Mouse (Mus musculus): ENCODE data around the gene P2rx3. TPM values are rescaled to one million over a fixed set of nuclear protein-coding genes. Genes with fewer than 3 reads are reported as not detected.

P2rx3 gene
- polyA plus RNA-seq (2014; fragmentation: Nextera tagmentation; extraction: Ambion mirVana), result 0.30 and 0.36 TPM in 2 replicates

DNA sequence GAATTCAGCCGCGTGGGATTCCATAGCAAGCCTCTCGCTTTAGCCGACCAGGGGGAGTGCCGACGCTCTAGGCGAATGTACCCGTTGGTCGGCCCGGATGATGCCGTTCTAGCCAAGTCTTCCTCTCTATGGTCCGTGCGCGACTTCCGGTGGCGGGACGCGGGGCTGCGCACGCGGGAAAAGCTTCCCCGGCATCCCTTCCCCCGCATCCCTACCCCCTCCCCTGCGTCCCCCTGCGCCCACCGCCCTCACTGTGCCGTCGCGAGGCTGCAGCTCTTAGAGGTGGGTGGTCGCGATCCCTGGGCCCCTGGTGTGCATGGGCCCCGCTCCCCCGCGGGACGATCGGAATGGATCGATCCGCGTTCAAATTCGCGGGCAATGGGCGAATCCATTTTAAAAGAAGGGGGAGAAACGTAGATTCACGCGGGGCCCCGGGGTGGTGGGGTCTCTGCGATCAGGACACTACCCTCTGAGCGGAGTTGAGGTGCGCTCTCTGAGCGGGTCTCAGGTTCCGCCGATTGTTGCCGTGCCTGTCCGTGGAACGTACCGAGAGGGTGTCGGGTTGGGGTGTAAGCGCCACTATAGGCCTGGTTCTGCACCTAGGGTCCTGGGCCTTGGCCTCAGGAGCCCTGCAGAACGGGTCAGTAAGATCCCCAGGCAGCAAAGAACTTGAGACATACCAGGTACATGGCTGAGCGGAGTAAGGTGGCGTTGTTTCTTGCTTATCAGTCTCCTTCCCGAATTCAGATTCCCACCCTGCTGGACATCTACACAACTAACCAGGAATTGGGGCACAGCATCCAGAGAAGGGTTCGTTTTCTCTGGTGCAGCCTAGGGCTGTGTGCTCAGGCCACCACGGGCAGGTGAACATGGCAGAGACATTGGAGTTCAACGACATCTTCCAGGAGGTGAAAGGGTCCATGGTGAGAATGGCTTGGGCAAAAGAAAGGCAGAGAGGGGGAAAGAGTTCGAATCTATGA lies at the start of gene P2rx3, which contains the start of gene Ssrp1:
Gene P2rx3, minus strand, starts transcription at position 416 of the 980 bp plus-strand sequence.
Gene Ssrp1, plus strand, starts transcription at position 188 of the 980 bp plus-strand sequence.
- Histone ChIP-seq H3K27me3 (replicated peaks; ENCODE audit: control insufficient read depth, insufficient read depth, low read length) (no peaks in the 10 kb centered on the region), H3K9ac (ENCODE audit: low read length) (peak within 1 kb of the TSS; percentile 98), H3K9me3 (replicated peaks; ENCODE audit: control insufficient read depth, low read length) (no peaks in the 10 kb centered on the region), H3K36me3 (ENCODE audit: control insufficient read depth, insufficient read depth, low read length) (peaks cover 32% of the 10 kb centered on the region), H3K4me3 (ENCODE audit: low read depth, low read length) (peak within 1 kb of the TSS; percentile 80), H3K4me1 (ENCODE audit: control insufficient read depth, insufficient read depth, low read length) (peaks cover 13% of the 10 kb centered on the region), H3K4me2 (ENCODE audit: low read length) (peak within 1 kb of the TSS; percentile 75), H3K27ac (ENCODE audit: low read depth, low read length) (peak within 1 kb of the TSS; percentile 79)
- WGBS, result under 1% methylated on average over 66 of the region's 66 CpGs
- DNase-seq (ENCODE audit: low spot score) (peak; percentile 98), ATAC-seq (peak; percentile 98)

DNA sequence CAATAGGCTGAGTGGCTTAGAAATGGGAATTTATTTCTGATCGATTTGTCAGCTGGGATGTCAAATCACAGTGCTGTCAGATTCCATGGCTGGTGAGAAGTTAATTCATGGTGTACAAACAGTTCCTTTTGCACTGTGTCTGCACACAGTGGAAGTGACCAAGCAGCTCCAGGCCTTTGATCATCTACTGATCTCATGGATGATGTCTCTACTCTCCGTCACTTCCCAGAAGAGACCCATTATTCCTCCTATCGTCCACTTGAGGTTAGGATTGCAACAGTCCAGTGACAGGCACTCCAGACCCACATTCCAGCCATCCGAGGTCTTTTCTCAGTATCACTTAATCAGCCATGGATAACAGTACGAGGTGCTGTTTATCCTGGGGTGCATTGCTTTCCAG lies 36.5 kb upstream of the P2rx3 start:
- H3K36me3 ChIP-seq (ENCODE audit: control insufficient read depth, insufficient read depth, low read length), result peaks cover 32% of the 10 kb centered on the region
- 88% methylated on average over 5 of the region's 5 CpGs for WGBS
- H3K27me3 ChIP-seq (replicated peaks; ENCODE audit: control insufficient read depth, insufficient read depth, low read length), result no peaks in the 10 kb centered on the region

DNA sequence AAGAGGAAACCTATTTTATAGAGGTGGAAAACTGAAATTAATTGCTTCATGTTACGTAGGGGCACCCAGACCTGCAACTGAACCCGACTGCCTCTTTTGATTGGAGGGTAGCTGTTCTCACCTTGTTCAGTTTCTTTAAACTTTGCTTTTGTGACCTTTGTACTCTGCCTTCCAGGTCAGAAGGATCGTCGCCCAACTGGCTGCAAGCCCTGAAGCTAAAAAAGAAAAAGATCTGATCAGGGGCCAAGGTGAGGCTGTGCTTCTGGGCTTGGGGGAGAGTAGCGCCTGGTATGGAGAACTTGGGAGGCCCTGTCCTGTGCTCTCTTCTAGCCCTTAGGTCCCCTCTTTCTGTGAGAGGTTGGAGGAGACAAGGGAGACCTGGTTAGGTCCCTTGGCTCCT lies 34.7 kb upstream of the P2rx3 start:
- no peaks in the 10 kb centered on the region for H3K27me3 ChIP-seq (replicated peaks; ENCODE audit: control insufficient read depth, insufficient read depth, low read length)
- 95% methylated on average over 5 of the region's 5 CpGs for WGBS
- H3K4me3 ChIP-seq (ENCODE audit: low read depth, low read length), result no peak overlapping the region
- H3K27ac ChIP-seq (ENCODE audit: low read depth, low read length), result no peak overlapping the region
- H3K4me1 ChIP-seq (ENCODE audit: control insufficient read depth, insufficient read depth, low read length), result no peaks in the 10 kb centered on the region
- DNase-seq (ENCODE audit: low spot score), result no peak
- peaks cover 33% of the 10 kb centered on the region for H3K36me3 ChIP-seq (ENCODE audit: control insufficient read depth, insufficient read depth, low read length)
- no peaks in the 10 kb centered on the region for H3K9me3 ChIP-seq (replicated peaks; ENCODE audit: control insufficient read depth, low read length)
- H3K4me2 ChIP-seq (ENCODE audit: low read length), result no peak overlapping the region
- no peak overlapping the region for H3K9ac ChIP-seq (ENCODE audit: low read length)
- no peak for ATAC-seq

More for the DNA sequence above, 36.5 kb upstream of the P2rx3 start:
- Histone ChIP-seq H3K4me3 (ENCODE audit: low read depth, low read length) (no peak overlapping the region), H3K9me3 (replicated peaks; ENCODE audit: control insufficient read depth, low read length) (no peaks in the 10 kb centered on the region), H3K9ac (ENCODE audit: low read length) (no peak overlapping the region), H3K27ac (ENCODE audit: low read depth, low read length) (no peak overlapping the region), H3K4me2 (ENCODE audit: low read length) (no peak overlapping the region), H3K4me1 (ENCODE audit: control insufficient read depth, insufficient read depth, low read length) (no peaks in the 10 kb centered on the region)
- DNase-seq (ENCODE audit: low spot score), result no peak
- ATAC-seq, result no peak

DNA sequence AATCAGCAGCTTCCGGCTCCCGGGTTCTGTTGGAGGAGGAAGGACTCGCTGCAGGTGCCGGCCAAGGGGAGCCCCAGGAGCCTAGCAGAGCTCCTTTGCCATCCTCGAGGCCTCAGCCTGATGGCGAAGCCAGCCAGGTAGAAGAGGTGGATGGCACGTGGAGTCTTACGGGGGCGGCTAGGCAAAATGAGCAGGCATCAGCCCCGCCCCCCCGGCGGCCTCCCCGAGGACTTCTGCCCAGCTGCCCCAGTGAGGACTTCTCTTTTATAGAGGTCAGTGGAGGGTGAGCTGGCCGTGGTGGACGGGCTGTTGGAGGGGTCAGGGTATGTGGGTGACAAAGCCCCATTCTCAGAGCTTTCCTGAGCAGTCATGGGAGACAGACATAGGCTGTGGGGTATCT lies 32.8 kb upstream of the P2rx3 start:
- Histone ChIP-seq H3K36me3 (ENCODE audit: control insufficient read depth, insufficient read depth, low read length) (peaks cover 46% of the 10 kb centered on the region), H3K9me3 (replicated peaks; ENCODE audit: control insufficient read depth, low read length) (no peaks in the 10 kb centered on the region)
- WGBS, result 73% methylated on average over 15 of the region's 15 CpGs

DNA sequence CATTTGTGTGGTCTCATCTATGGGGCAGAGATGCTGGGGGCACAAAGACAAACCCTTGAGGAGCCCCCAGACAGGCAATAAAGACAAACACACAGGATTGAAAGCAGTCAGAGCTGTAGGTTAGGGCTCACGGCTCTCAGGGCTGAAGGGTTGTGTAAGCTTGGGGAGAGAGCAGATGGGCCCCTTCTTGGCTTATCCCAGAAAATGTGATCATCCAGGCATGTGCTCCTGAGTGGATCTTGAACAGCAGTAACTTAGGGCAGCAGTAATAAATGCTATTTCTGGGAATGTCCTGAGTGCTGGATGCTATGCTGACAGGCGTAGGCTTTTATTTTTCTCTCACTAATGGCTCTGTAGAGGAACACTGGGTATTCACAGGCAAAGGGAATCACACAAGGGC lies 31.4 kb upstream of the P2rx3 start:
- Histone ChIP-seq H3K4me2 (ENCODE audit: low read length) (no peak overlapping the region), H3K4me3 (ENCODE audit: low read depth, low read length) (no peak overlapping the region), H3K36me3 (ENCODE audit: control insufficient read depth, insufficient read depth, low read length) (peaks cover 57% of the 10 kb centered on the region), H3K9me3 (replicated peaks; ENCODE audit: control insufficient read depth, low read length) (no peaks in the 10 kb centered on the region), H3K9ac (ENCODE audit: low read length) (no peak overlapping the region), H3K27me3 (replicated peaks; ENCODE audit: control insufficient read depth, insufficient read depth, low read length) (no peaks in the 10 kb centered on the region), H3K4me1 (ENCODE audit: control insufficient read depth, insufficient read depth, low read length) (no peaks in the 10 kb centered on the region), H3K27ac (ENCODE audit: low read depth, low read length) (no peak overlapping the region)
- WGBS, result 85% methylated on average over 2 of the region's 2 CpGs
- no peak for DNase-seq (ENCODE audit: low spot score)
- no peak for ATAC-seq

More for the DNA sequence above, 32.8 kb upstream of the P2rx3 start:
- no peak for DNase-seq (ENCODE audit: low spot score)
- H3K4me1 ChIP-seq (ENCODE audit: control insufficient read depth, insufficient read depth, low read length), result no peaks in the 10 kb centered on the region
- no peaks in the 10 kb centered on the region for H3K27me3 ChIP-seq (replicated peaks; ENCODE audit: control insufficient read depth, insufficient read depth, low read length)
- H3K27ac ChIP-seq (ENCODE audit: low read depth, low read length), result no peak overlapping the region
- H3K4me3 ChIP-seq (ENCODE audit: low read depth, low read length), result no peak overlapping the region
- no peak overlapping the region for H3K4me2 ChIP-seq (ENCODE audit: low read length)
- no peak overlapping the region for H3K9ac ChIP-seq (ENCODE audit: low read length)
- ATAC-seq, result no peak

DNA sequence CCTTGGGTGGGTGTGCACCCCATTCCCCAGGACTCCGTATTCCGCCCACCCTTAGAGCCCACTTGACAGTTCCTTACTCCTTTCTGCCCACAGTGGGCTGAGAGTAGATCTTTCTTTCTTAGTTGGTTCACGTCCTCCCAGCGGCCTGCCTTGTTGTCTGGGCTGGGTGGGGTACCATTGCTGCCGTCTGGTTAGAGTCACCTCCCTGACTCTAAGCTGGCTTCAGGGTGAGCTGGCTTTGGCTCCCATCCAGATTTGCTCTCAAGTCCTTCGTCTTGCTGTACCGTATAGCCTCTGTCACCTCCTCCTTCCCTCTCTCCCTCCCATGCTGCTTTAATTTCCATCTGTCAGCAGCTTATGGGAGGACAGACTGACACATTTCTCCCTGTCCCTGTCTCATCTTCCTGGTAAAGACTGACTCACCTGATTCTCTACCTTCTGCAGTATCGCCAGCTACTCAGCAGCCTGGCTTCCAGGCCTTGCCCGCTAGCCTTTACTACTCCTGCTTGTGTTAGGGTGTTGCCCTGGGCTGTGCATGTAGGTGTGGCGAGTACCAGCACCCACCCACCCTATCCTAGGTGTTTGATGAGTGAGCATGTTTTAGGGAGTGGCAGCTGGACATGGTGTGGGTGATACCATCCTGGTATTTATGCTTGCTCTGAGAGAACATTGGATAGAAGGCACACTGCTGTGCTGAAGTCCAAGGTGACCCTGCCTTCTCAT lies 30.8 kb upstream of the P2rx3 start:
- Histone ChIP-seq H3K36me3 (ENCODE audit: control insufficient read depth, insufficient read depth, low read length) (peaks cover 63% of the 10 kb centered on the region), H3K4me3 (ENCODE audit: low read depth, low read length) (no peak overlapping the region), H3K4me1 (ENCODE audit: control insufficient read depth, insufficient read depth, low read length) (no peaks in the 10 kb centered on the region), H3K27ac (ENCODE audit: low read depth, low read length) (no peak overlapping the region), H3K27me3 (replicated peaks; ENCODE audit: control insufficient read depth, insufficient read depth, low read length) (no peaks in the 10 kb centered on the region), H3K9me3 (replicated peaks; ENCODE audit: control insufficient read depth, low read length) (no peaks in the 10 kb centered on the region), H3K4me2 (ENCODE audit: low read length) (no peak overlapping the region), H3K9ac (ENCODE audit: low read length) (no peak overlapping the region)
- 71% methylated on average over 10 of the region's 10 CpGs for WGBS
- no peak for DNase-seq (ENCODE audit: low spot score)
- ATAC-seq, result no peak

DNA sequence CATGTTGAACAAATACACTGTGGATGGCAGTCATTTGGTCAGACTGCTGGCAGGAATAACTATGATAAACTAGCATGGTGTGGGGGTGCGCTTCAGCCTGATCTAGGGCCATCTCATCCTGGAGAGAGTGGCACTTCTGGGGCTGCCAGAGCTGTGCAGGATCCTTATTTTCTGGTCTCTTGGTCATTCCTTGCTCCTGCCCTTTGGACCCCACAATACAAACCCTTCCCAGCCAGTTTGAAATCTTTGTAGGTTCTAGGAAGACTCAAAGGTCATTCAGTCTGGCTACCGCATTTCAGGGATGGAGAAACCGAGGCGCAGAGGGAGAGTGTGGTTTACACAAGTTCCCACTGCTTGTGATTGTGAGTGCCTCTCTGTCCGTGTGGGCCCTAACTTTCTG lies 29.7 kb upstream of the P2rx3 start:
- 96% methylated on average over 5 of the region's 5 CpGs for WGBS
- no peak overlapping the region for H3K4me2 ChIP-seq (ENCODE audit: low read length)
- H3K4me3 ChIP-seq (ENCODE audit: low read depth, low read length), result no peak overlapping the region
- peaks cover 67% of the 10 kb centered on the region for H3K36me3 ChIP-seq (ENCODE audit: control insufficient read depth, insufficient read depth, low read length)
- H3K9ac ChIP-seq (ENCODE audit: low read length), result no peak overlapping the region
- ATAC-seq (no peak), DNase-seq (ENCODE audit: low spot score) (no peak)
- no peaks in the 10 kb centered on the region for H3K4me1 ChIP-seq (ENCODE audit: control insufficient read depth, insufficient read depth, low read length)
- H3K9me3 ChIP-seq (replicated peaks; ENCODE audit: control insufficient read depth, low read length), result no peaks in the 10 kb centered on the region
- no peak overlapping the region for H3K27ac ChIP-seq (ENCODE audit: low read depth, low read length)
- H3K27me3 ChIP-seq (replicated peaks; ENCODE audit: control insufficient read depth, insufficient read depth, low read length), result no peaks in the 10 kb centered on the region

DNA sequence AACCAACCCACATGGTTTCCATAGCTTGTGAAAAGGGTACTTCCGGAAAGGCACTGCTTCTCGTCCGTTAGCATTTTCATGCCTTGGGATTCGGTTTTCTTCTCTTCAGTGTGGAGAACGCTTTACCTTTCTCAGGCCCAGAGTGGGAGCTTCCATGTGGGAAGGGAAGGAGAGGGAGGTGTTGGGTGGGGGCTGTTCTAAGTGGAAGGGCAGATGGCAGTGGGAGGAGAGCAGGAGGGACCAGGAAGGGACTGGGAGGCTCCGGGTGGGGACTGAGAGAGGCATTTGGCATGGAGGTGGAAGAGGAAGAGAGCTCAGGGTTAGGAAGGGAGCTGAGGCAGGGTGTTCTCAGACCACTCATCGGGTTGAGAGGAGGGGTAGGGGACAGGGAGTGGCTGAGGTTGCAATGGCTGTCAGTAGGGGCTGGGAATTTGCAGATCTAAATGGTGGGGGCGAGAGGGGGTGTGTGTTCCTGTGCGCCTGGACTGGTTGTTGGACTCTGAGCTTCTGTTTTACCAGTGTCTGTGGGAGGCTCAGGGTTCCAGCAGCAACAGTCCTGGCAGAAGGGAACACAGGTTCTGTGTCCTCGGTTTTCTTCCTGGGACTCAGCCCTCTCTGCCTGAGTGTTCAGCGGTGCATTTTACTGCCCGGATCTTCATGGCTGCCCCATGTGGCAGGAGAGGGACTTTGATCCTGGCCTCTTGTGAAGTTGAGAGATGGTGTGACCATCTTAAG lies 28.0 kb upstream of the P2rx3 start:
- Histone ChIP-seq H3K27me3 (replicated peaks; ENCODE audit: control insufficient read depth, insufficient read depth, low read length) (no peaks in the 10 kb centered on the region), H3K9me3 (replicated peaks; ENCODE audit: control insufficient read depth, low read length) (no peaks in the 10 kb centered on the region), H3K9ac (ENCODE audit: low read length) (no peak overlapping the region), H3K4me2 (ENCODE audit: low read length) (no peak overlapping the region), H3K4me3 (ENCODE audit: low read depth, low read length) (no peak overlapping the region), H3K36me3 (ENCODE audit: control insufficient read depth, insufficient read depth, low read length) (peaks cover 58% of the 10 kb centered on the region), H3K27ac (ENCODE audit: low read depth, low read length) (no peak overlapping the region), H3K4me1 (ENCODE audit: control insufficient read depth, insufficient read depth, low read length) (0 out of 2 replicates have a peak, but pooled peaks cover 2% of the 10 kb centered on the region)
- DNase-seq (ENCODE audit: low spot score) (no peak), ATAC-seq (no peak)
- WGBS, result 92% methylated on average over 12 of the region's 12 CpGs

Data from forebrain, embryonic 14.5 days (tissue).